Mouse (Mus musculus): ENCODE results near the gene Skil. TPM values are rescaled to one million over a fixed set of nuclear protein-coding genes. Genes with fewer than 3 reads are reported as not detected.

The Skil gene
- total and polyA plus RNA-seq, 3 experiments: 11.1 to 18.9 (median 11.2) TPM

DNA sequence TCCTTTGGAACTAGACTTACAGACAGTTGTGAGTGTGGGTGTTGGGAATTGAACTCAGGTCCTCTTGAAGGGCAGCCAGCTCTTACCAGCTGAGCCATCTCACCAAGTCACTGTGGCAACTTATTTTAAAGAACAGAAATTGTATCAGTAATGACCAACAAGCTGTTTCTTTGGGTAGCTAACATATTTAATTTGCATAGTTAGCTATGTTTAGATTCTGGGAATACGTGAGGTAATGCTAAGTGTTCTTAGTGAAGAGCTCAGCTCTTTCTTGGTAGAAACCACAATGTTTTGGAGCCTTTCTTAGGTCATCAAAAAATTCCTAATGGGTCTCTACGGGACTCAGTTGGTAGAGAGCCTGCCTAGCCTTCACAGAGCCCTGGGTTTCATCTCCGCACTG is 5.9 kb downstream of the Skil start (continued):
- TF ChIP-seq CHD2 (IDR thresholded peaks at IDR 0.05; ENCODE audit: low read length) (0 out of 2 replicates have a peak, but pooled peaks have one; percentile 28), TCF12 (IDR thresholded peaks at IDR 0.05; ENCODE audit: low read depth, low read length) (peak; percentile 50; the same call in 1 of the 2 replicates), NRF1 (IDR thresholded peaks at IDR 0.05; ENCODE audit: low read depth, low read length) (no peak), MYC (IDR thresholded peaks at IDR 0.05; ENCODE audit: low read depth, low read length) (peak; percentile 52; the same call in 1 of the 2 replicates), HCFC1 (IDR thresholded peaks at IDR 0.05; ENCODE audit: low read depth, low read length) (peak; percentile 43), MAFK (IDR thresholded peaks at IDR 0.05; ENCODE audit: insufficient replicate concordance, low read length) (peak; percentile 79; the same call in 1 of the 2 replicates), BHLHE40 (IDR thresholded peaks at IDR 0.05; ENCODE audit: low read depth, low read length) (peak; percentile 69), ZNF384 (IDR thresholded peaks at IDR 0.05; ENCODE audit: low read depth, low read length) (peak; percentile 11; the same call in 1 of the 2 replicates), EP300 (IDR thresholded peaks at IDR 0.05; ENCODE audit: low read length) (peak; percentile 86)

GRCm38 (mm10) chr3:31104936-31105335 is 10.1 kb downstream of the Skil start:
- Histone ChIP-seq H3K9me3 (replicated peaks; ENCODE audit: low read length) (no peaks in the 10 kb centered on the region), H3K4me3 (replicated peaks in 1 of 3; ENCODE audit: low read depth in 2 of 3, low read length in 2 of 3, poor library complexity in 1 of 3) (no peak overlapping the region), H3K9ac (ENCODE audit: insufficient read depth, low read depth) (no peak overlapping the region), H3K4me2 (ENCODE audit: insufficient read depth, low read depth, poor library complexity, severe bottlenecking) (no peak overlapping the region), H3K4me1 (ENCODE audit: control insufficient read depth in 1 of 2, insufficient read depth in 2 of 2) (peaks cover 9 to 54% of the 10 kb centered on the region in 2 experiments), H3K36me3 (replicated peaks in 1 of 2; ENCODE audit: control insufficient read depth in 1 of 2, insufficient read depth in 1 of 2, low read length in 1 of 2) (peaks cover 3 to 11% of the 10 kb centered on the region in 2 experiments), H3K79me2 (replicated peaks; ENCODE audit: control insufficient read depth, extremely low read depth, insufficient read depth, poor library complexity, severe bottlenecking) (peaks cover 67% of the 10 kb centered on the region), H3K27me3 (replicated peaks) (no peaks in the 10 kb centered on the region), H3K27ac (ENCODE audit: insufficient read depth, low read depth) (no peak overlapping the region)
- TF ChIP-seq ZC3H11A (IDR thresholded peaks at IDR 0.05; ENCODE audit: low read depth, low read length) (no peak), SIN3A (IDR thresholded peaks at IDR 0.05; ENCODE audit: low read length) (no peak), JUND (conservative IDR thresholded peaks at IDR 0.05; ENCODE audit: low read depth, low read length) (no peak), RCOR1 (conservative IDR thresholded peaks at IDR 0.05; ENCODE audit: low read depth, low read length) (no peak), GABPA (IDR thresholded peaks at IDR 0.05; ENCODE audit: insufficient replicate concordance, low read depth, low read length) (no peak), USF1 (IDR thresholded peaks at IDR 0.05; ENCODE audit: low read depth, low read length) (no peak), JUN (IDR thresholded peaks at IDR 0.05; ENCODE audit: insufficient read depth, low read depth, low read length) (no peak), MXI1 (IDR thresholded peaks at IDR 0.05; ENCODE audit: low read depth, low read length) (no peak), MAX (IDR thresholded peaks at IDR 0.05; ENCODE audit: low read length) (no peak), POLR2A (IDR thresholded peaks at IDR 0.05; ENCODE audit: low read depth, low read length) (no peak), NELFE (IDR thresholded peaks at IDR 0.05; ENCODE audit: low read depth, low read length) (no peak), ZMIZ1 (IDR thresholded peaks at IDR 0.05; ENCODE audit: low read depth, low read length) (no peak), KAT2A (IDR thresholded peaks at IDR 0.05; ENCODE audit: insufficient replicate concordance, low read length) (no peak), PAX5 (IDR thresholded peaks at IDR 0.05; ENCODE audit: low read length) (no peak), BHLHE40 (IDR thresholded peaks at IDR 0.05; ENCODE audit: low read depth, low read length) (no peak), ETS1 (conservative IDR thresholded peaks at IDR 0.05; ENCODE audit: low read depth, low read length) (no peak), USF2 (conservative IDR thresholded peaks at IDR 0.05; ENCODE audit: low read depth, low read length) (no peak)
- in situ Hi-C loops (cut with MboI; ENCODE audit: low pct_ligation_motif_present, low pct_unique_long_range_greater_than_20kb, low sequenced_read_pairs) (loop anchor here (5.0 kb wide), 2 partner anchors 32 to 38 kb away; no protein-coding TSS in a partner anchor), dilution Hi-C loops (cut with MboI; ENCODE audit: extremely low pct_ligation_motif_present, extremely low pct_unique_long_range_greater_than_20kb, low sequenced_read_pairs) (no loop called here)
- no peak for DNase-seq (ENCODE audit: extremely low read depth)
